Mouse (Mus musculus) layer of hippocampus, postnatal 14 days (tissue): ENCODE results near the gene Fgf11. TPM values are rescaled to one million over a fixed set of nuclear protein-coding genes. Genes with fewer than 3 reads are reported as not detected.
A peak's percentile ranks its signal among the peaks of the same experiment; 100 is the strongest.

ENCODE experiments used
- DNase-seq, 2 experiments: peaks; one replicate each; pipeline ENCODE4 v3.0.0; 2021 to 2022; ENCODE audit warnings: low spot score in 2 of 2, mixed read lengths in 1 of 2
- long read RNA-seq, 2 experiments: library from polyadenylated mRNA; stranded (forward); transcript quantifications; one replicate each; pipeline ENCODE4 v2.0.0; 2021
- total RNA-seq, 2 experiments: library from RNA; stranded (reverse); gene quantifications; 2 replicates each; pipeline ENCODE4 v1.2.3; 2021

Fgf11 gene
- 10 to 100 TPM; 22.8 to 23.7 TPM for total RNA-seq
- long read RNA-seq, experiment 1, partial matches to known transcripts, result 1 of 6 reads
- long read RNA-seq, experiment 1, other reads (novel, unspliced or antisense), result 3 of 6 reads
- long read RNA-seq, experiment 2, partial matches to known transcripts, result 1 of 5 reads
- long read RNA-seq, experiment 2, other reads (novel, unspliced or antisense), result 3 of 5 reads

- DNase-seq, result no peak
Measured at GRCm38 (mm10) chr11:69801379-69801977, at the start of gene Fgf11. Gene Fgf11, minus strand, starts transcription at chr11:69801857.

GRCm38 (mm10) chr11:69850754-69851153 is 49.1 kb upstream of the Fgf11 start:
- DNase-seq, result no peak

- no peak for DNase-seq
Measured at GRCm38 (mm10) chr11:69849884-69850283, 48.2 kb upstream of the Fgf11 start.

GRCm38 (mm10) chr11:69849128-69849527 is 47.5 kb upstream of the Fgf11 start:
- no peak for DNase-seq

- no peak for DNase-seq
Measured at GRCm38 (mm10) chr11:69848021-69848420, 46.4 kb upstream of the Fgf11 start.

GRCm38 (mm10) chr11:69846738-69847688 is 45.4 kb upstream of the Fgf11 start:
- no peak for DNase-seq

GRCm38 (mm10) chr11:69846198-69846680 is 44.6 kb upstream of the Fgf11 start, which contains the start of gene Plscr3:
Gene Plscr3, plus strand, starts transcription at chr11:69846376.
- DNase-seq, result peak; percentile 84 to 92

GRCm38 (mm10) chr11:69838714-69839104 is 37.1 kb upstream of the Fgf11 start:
- no peak for DNase-seq

GRCm38 (mm10) chr11:69837952-69838713 is 36.5 kb upstream of the Fgf11 start, which contains the start of gene Tmem256:
Gene Tmem256, plus strand, starts transcription at chr11:69838514.
- peak; percentile 98 to 99 for DNase-seq

GRCm38 (mm10) chr11:69837604-69837951 is 35.9 kb upstream of the Fgf11 start, which contains the start of gene Nlgn2:
Gene Nlgn2, minus strand, starts transcription at chr11:69837784.
- DNase-seq, result no peak

GRCm38 (mm10) chr11:69836703-69837576 is 35.3 kb upstream of the Fgf11 start:
- peak; percentile 54 for DNase-seq

- DNase-seq, result no peak
Measured at GRCm38 (mm10) chr11:69835966-69836335, 34.3 kb upstream of the Fgf11 start.

GRCm38 (mm10) chr11:69835326-69835965 is 33.8 kb upstream of the Fgf11 start:
- no peak for DNase-seq

- DNase-seq, result peak in 1 of 2 experiments; percentile 31
Measured at GRCm38 (mm10) chr11:69834001-69834549, 32.4 kb upstream of the Fgf11 start.

- DNase-seq, result no peak
Measured at GRCm38 (mm10) chr11:69833554-69833953, 31.9 kb upstream of the Fgf11 start.

GRCm38 (mm10) chr11:69828832-69829231 is 27.2 kb upstream of the Fgf11 start:
- DNase-seq, result no peak

GRCm38 (mm10) chr11:69823456-69823855 is 21.8 kb upstream of the Fgf11 start:
- no peak for DNase-seq

GRCm38 (mm10) chr11:69822080-69822479 is 20.4 kb upstream of the Fgf11 start, which contains the start of gene Spem1:
Gene Spem1, minus strand, starts transcription at chr11:69822180.
- DNase-seq, result no peak

GRCm38 (mm10) chr11:69818871-69819270 is 17.2 kb upstream of the Fgf11 start:
- no peak for DNase-seq
